Mouse (Mus musculus) heart, postnatal 0 days (tissue): ENCODE data around the gene Tenm2.

Experiments used
- CTCF ChIP-seq: IDR thresholded peaks from 2 replicates; pipeline ENCODE4 v1.5.1; 2016; ENCODE audit warnings: antibody characterized with exemption, control low read depth, low read depth
- EP300 ChIP-seq: IDR thresholded peaks from 2 replicates; pipeline ENCODE4 v1.6.1; 2016; ENCODE audit warnings: antibody characterized with exemption, low read depth

GRCm38 (mm10) chr11:36296568-36296967, 939.2 kb downstream of the Tenm2 start:
- TF ChIP-seq CTCF (no peak), EP300 (no peak)
